Mouse (Mus musculus) left cerebral cortex, adult 8-10 months (tissue): ENCODE results near the gene Slc25a25. TPM values are rescaled to one million over a fixed set of nuclear protein-coding genes. Genes with fewer than 3 reads are reported as not detected.
A peak's percentile ranks its signal among the peaks of the same experiment; 100 is the strongest.

ENCODE experiments used
- DNase-seq, 2 experiments: peaks; one replicate each; pipeline ENCODE4 v3.0.0; 2022; ENCODE audit warnings: low spot score in 2 of 2
- total RNA-seq, 4 experiments: library from RNA; stranded (reverse); gene quantifications; 2 replicates each; pipeline ENCODE4 v1.2.4; 2022

Slc25a25 gene
- total RNA-seq, 4 experiments from 2014 or later = 56.5 to 66.1 (median 60.9) TPM

DNA sequence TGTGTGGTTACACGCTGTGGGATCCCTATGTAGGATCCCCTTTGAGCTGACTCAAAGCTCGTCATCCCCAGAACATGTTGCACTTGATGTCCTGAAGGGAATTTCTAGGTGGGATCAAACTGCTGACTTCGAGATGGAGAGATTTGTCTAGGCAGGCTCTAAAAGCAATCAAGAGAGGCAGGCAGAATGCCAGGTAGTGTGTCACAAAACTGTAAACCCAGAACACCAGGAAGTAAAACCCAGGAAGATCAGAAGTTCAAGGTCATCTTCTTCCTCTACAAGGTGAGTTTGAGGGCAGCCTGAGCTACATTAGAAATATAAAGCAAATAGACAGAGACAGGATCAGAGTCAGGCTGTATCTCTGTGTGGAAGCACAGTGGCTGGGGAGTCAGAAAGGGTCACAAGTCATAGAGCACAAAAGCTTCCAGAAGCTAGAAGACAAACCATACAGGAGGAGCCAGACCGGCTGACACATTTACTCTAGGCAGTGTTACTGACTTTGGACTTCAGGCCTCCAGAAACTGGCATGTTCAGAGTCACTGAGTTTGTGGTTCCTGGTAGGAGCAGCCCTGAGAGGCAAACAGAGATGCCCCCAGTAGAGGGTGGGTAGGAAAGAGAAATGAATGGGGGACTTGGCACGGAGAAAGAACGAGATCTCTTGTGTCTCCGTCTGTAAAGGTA is 44.0 kb downstream of the Slc25a25 start:
- DNase-seq = no peak

DNA sequence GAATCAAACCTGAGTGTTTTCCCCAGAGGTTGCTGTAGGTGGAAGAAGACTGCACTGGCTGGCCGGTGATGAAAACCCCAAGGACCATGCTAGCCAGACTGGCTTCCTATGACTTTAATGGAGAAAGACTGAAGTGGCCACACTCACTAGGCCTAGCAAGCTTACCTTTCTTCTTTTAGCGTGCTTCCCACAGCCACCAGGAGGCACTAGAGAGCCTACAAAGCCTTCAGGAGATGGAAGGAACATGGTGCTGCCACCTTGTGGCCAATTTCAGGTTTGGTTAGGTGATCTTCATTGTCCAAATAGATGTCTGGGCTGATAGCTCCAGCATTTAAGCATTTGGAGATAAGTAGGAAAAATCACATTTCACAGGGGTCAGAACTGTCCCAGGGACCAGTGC is 46.6 kb downstream of the Slc25a25 start:
- DNase-seq = peak; percentile 85 to 90

- DNase-seq = no peak
These were observed 54.5 kb downstream of the Slc25a25 start for GRCm38 (mm10) chr2:32396695-32397094.

DNA sequence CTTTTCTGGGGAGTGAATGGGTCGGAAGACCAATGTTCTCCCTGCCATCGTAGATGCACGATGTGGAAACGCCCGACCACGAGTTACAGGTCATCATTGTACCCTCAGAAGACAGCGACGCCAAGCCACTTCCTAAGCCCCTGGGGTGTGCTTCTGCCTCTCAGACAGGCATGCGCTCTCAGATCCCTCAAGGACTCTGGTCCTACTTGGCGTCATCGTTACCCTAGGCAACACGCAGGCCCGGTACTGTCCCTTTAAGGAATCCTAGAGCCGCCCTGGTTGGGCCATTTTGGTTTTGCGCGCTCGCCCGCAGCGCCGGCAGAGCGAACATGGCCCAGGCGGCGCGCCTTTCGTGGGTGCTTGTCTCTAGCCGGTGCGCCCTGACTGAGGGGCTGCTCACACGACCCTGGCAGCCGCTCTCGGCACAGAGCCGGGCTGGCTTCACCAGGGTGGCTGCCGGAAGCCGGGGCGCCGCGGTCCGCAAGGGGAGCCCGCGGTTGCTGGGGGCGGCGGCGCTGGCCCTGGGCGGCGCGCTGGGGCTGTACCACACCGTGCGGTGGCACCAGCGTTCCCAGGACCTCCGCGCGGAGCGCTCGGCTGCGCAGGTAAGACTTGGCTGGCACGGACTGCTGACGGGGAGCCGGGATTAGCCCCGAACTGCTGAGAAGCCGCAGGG is 55.2 kb downstream of the Slc25a25 start:
- peak; percentile 90 to 94 for DNase-seq

DNA sequence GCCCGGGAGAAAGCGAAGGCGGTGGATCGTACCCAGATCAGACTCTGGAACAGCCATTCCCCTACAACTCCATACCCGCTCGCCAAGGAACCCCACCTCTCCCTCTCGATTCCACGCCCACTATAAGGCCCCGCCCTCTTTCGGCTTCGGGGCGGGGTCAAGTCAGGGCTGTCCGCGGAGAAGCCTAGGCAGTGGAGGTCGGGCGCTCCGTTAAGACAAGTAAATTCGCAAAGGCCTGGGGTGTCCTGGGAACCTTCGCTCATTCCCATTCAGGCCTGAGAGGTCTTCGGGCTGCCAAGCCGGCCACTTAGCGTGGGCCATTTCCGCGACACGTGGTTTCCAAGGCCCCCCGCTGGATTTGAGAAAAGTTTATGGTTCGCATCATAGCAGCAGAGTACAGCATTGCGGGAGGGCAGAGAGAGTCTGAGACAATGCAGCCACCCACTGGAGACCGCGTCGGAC is 55.7 kb downstream of the Slc25a25 start, which contains the start of gene Ptges2:
Gene Ptges2, plus strand, starts transcription at position 413 of the 462 bp plus-strand sequence.
- peak; percentile 87 to 88 for DNase-seq

DNA sequence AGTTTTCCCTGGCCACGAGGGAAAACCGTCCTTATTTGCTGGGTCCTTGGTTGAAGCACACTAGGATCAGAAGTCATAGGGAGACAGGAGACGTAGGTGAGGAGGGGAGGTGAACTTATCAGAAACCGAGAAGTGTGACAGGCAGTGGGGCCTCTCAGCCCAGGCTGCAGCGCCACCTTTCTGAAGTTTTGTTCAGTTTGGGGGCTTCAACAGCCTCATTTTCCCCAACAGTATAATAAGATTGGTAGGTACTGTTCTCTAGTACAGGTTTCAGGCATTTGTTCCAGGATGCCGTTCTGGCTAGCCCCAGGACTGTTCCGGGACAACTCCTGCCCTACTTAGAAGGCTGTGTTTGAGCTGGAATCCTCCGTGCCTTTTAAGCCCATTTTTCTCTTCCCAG is 56.3 kb downstream of the Slc25a25 start:
- DNase-seq = no peak

- no peak for DNase-seq
These were observed 59.2 kb downstream of the Slc25a25 start for GRCm38 (mm10) chr2:32392063-32392462.

- DNase-seq = no peak
These were observed 60.4 kb downstream of the Slc25a25 start for GRCm38 (mm10) chr2:32390871-32391270.

DNA sequence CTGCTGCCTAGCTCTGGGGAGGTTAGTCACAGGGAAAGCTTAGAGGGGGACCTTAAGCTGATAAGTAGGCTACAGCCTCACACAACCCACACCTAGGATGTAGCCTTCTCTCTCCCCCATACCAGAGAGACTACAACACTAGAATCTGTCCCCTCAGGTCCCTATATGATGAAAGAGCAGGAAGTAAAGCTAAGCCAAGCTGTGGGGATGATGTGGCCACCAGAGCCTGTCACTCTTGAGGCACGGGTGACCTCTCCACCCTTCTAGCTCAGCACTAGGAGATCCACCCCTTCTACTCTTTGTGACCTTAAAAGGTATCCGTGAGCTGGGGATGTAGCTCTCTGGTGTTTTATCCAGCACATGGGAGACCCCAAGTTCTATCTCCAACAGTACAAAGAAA is 62.1 kb downstream of the Slc25a25 start:
- no peak for DNase-seq

GRCm38 (mm10) chr2:32387706-32388490 is 63.3 kb downstream of the Slc25a25 start, which contains the start of gene Lcn2:
Lcn2 (minus strand) TSS chr2:32388252.
- DNase-seq = no peak

GRCm38 (mm10) chr2:32382689-32383088 is 68.6 kb downstream of the Slc25a25 start:
- DNase-seq = no peak

GRCm38 (mm10) chr2:32381775-32382223 is 69.4 kb downstream of the Slc25a25 start, which contains the start of gene 1110008P14Rik:
1110008P14Rik (minus strand) TSS chr2:32381938.
- peak; percentile 70 to 90 for DNase-seq

- peak in 1 of 2 experiments; percentile 64 for DNase-seq
These were observed 70.0 kb downstream of the Slc25a25 start for GRCm38 (mm10) chr2:32381141-32381774.

DNA sequence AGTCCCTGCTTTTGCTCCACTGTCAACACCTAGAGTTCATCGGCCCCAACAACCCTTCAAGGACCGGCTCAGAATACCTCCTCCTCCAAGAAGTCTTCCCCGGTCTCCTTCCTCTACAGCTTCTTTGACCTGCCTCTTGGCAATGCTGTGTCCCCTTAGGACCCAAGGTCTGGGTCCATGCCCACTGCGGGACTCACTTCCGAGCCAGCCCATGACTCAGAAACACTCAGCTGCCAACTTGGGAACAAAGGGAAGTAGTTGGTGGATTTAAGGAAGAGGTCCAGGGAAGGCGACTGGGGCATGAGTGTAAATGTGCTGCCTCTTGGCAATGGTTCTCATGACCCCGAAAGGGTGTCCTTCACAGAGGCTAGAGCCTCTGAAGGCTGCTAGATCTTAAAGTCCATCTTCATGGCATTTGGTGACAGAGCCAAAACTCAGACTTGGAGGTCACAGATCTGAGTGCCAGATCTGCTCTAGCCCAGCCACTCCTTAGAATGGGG is 71.2 kb downstream of the Slc25a25 start:
- no peak for DNase-seq

GRCm38 (mm10) chr2:32376963-32377362 is 74.3 kb downstream of the Slc25a25 start:
- peak in 1 of 2 experiments; percentile 64 for DNase-seq

DNA sequence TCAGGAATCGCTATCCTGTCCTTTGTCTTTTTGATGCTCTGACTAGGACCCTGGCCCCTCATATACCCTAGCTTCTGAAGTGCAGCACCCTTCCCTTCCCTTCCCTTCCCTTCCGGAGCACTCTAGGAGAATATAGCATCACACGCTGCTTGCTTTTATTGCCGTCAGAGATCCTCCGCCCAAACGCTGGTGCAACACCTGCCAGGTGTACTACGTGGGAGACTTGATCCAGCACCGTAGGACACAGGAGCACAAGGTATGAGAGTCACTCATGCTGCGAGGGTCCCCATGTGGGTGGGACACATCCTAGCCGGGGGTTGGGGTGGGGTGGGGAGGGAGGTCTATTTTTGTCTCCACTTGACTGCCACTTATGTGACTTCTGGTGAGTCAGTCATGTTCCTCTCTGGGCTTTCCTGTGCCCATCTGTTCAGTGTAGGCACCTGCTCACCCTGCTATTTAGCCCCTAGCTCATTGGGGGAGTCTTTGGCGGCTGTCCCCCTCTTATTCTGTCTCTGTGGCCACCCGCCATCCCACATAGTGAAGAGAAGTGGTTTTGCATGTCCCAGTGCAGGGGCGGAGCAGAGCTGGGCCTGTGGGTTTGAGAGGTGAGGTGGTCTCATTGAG is 75.8 kb downstream of the Slc25a25 start:
- DNase-seq = peak in 1 of 2 experiments; percentile 69

DNA sequence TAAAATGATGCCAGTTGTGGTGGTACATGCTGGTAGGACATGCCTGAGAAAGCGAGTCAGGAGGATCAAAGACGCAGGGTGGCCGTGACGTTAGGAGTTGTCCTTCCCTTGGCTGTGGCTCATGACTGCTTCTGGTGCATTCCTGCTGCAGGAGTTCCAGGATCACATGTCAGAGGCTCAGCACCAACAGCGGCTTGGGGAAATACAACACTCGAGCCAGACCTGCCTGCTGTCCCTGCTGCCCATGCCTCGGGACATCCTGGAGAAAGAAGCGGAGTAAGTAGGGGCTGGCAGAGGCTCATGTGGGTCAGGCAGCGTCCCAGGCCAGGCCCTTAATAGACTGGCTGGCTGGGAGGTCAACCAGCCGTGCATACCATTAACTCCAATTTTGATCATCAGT is 77.1 kb downstream of the Slc25a25 start:
- DNase-seq = no peak

DNA sequence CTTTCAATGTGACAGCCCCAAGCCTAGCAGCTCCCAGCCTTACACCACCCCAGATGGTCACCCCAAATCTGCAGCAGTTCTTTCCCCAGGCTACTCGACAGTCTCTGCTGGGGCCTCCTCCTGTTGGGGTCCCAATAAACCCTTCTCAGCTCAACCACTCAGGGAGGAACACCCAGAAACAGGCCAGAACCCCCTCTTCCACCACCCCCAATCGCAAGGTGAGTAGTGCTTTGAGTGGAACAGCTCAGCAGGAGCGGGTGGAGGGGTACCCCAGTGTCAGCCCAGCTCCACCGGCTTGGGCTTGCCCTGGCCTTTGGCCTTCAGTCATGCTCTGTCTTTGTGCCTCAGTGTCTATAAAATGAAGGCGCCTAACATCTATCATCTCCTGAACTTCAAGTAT is 83.9 kb downstream of the Slc25a25 start:
- no peak for DNase-seq
